Mouse (Mus musculus) kidney, postnatal 4 days (tissue): ENCODE data around the gene Rab26.

Experiments
- DNase-seq, 2 experiments: peaks; one replicate each; pipeline ENCODE4 v3.0.0; 2021; ENCODE audit warnings: mixed read lengths in 2 of 2

Rab26 gene

GRCm38 (mm10) chr17:24545247-24545646 lies 11.2 kb upstream of the Rab26 start:
- no peak for DNase-seq

- peak in 1 of 2 experiments; percentile 21 for DNase-seq
These were observed 10.6 kb upstream of the Rab26 start for GRCm38 (mm10) chr17:24544613-24545012.

GRCm38 (mm10) chr17:24540375-24540774 lies 6.4 kb upstream of the Rab26 start:
- DNase-seq, result peak; percentile 40 to 68

GRCm38 (mm10) chr17:24538950-24539349 lies 4.9 kb upstream of the Rab26 start:
- DNase-seq, result peak; percentile 77 to 80

GRCm38 (mm10) chr17:24537536-24537935 lies 3.5 kb upstream of the Rab26 start:
- DNase-seq, result no peak

GRCm38 (mm10) chr17:24535300-24535699 lies 1.3 kb upstream of the Rab26 start:
- no peak for DNase-seq

- peak; percentile 90 to 94 for DNase-seq
These were observed 664 bp downstream of the Rab26 start for GRCm38 (mm10) chr17:24533099-24533992.

GRCm38 (mm10) chr17:24532045-24532444 lies 2.0 kb downstream of the Rab26 start:
- DNase-seq, result no peak

GRCm38 (mm10) chr17:24531064-24531463 lies 2.9 kb downstream of the Rab26 start:
- no peak for DNase-seq

GRCm38 (mm10) chr17:24530361-24531050 lies 3.5 kb downstream of the Rab26 start:
- no peak for DNase-seq

- DNase-seq, result no peak
These were observed 4.1 kb downstream of the Rab26 start for GRCm38 (mm10) chr17:24529883-24530282.

GRCm38 (mm10) chr17:24529007-24529451 lies 5.0 kb downstream of the Rab26 start:
- DNase-seq, result peak; percentile 83 to 86

GRCm38 (mm10) chr17:24528560-24528918 lies 5.5 kb downstream of the Rab26 start:
- DNase-seq, result no peak

- peak; percentile 92 to 95 for DNase-seq
These were observed 6.1 kb downstream of the Rab26 start, which contains the start of gene Traf7 for GRCm38 (mm10) chr17:24527723-24528559. Traf7 (minus strand) TSS chr17:24527938.

GRCm38 (mm10) chr17:24527315-24527714 lies 6.7 kb downstream of the Rab26 start:
- DNase-seq, result no peak

- DNase-seq, result no peak
These were observed 9.3 kb downstream of the Rab26 start for GRCm38 (mm10) chr17:24524734-24525133.

- DNase-seq, result no peak
These were observed 13.6 kb downstream of the Rab26 start for GRCm38 (mm10) chr17:24520450-24520849.

- DNase-seq, result peak in 1 of 2 experiments; percentile 28
These were observed 19.4 kb downstream of the Rab26 start for GRCm38 (mm10) chr17:24514270-24515257.

GRCm38 (mm10) chr17:24513609-24514008 lies 20.4 kb downstream of the Rab26 start:
- peak; percentile 78 to 82 for DNase-seq

GRCm38 (mm10) chr17:24507806-24508460 lies 26.1 kb downstream of the Rab26 start:
- DNase-seq, result no peak

- peak in 1 of 2 experiments; percentile 59 for DNase-seq
These were observed 26.8 kb downstream of the Rab26 start for GRCm38 (mm10) chr17:24507129-24507664.
